Mouse (Mus musculus): ENCODE data around the gene Slco4a1. TPM values are rescaled to one million over a fixed set of nuclear protein-coding genes. Genes with fewer than 3 reads are reported as not detected.

Slco4a1 gene
- total RNA-seq, 1 experiment from 2014 or later: 5.9 TPM

DNA sequence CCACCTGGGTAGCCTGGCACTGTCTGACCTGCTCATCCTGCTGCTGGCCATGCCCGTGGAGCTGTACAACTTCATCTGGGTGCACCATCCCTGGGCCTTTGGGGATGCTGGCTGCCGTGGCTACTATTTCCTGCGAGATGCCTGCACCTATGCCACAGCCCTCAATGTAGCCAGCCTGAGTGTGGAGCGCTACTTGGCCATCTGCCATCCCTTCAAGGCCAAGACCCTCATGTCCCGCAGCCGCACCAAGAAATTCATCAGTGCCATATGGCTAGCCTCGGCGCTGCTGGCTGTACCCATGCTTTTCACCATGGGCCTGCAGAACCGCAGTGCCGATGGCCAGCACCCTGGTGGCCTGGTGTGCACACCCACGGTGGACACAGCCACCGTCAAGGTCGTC lies 44.7 kb downstream of the Slco4a1 start:
- no peak for ATAC-seq (replicated peaks; ENCODE audit: low read depth, poor library complexity, severe bottlenecking)

DNA sequence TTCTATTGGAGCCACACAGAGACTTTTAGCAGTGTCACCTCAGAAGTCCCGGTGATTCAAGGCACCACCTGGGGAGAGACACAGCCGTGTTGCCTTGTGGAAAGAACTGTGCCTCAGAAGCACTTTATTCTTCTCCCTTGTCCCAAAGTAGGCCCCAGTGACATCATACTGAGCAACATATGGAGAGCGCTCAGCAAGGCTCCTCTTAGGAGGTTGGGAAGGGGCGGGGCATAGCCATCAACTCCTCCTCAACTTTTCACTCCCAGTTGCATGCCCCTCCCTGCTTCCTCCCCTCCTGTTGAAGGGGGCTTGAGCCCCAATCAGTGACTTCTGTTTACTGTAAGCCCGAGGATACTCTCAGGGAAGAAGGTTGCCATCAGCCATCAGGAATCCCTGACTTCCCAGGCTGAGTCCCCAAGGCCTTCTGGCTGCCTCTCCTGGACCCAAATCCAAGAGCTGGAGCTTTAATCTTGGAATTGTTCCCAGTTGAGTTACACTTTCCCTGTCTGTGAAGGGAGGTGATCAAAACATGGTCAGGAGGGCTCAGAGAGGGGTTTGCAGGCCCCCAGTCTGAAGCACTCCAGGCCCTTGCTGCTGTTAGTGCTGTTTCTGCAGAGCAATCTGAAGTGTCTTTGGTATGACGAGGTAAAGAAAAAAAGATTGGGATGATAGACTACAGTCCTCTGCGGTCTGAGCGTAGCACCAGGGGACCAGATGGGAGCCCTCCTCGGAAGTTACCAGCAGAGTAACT lies 45.3 kb downstream of the Slco4a1 start:
- no peak for ATAC-seq (replicated peaks; ENCODE audit: low read depth, poor library complexity, severe bottlenecking)

DNA sequence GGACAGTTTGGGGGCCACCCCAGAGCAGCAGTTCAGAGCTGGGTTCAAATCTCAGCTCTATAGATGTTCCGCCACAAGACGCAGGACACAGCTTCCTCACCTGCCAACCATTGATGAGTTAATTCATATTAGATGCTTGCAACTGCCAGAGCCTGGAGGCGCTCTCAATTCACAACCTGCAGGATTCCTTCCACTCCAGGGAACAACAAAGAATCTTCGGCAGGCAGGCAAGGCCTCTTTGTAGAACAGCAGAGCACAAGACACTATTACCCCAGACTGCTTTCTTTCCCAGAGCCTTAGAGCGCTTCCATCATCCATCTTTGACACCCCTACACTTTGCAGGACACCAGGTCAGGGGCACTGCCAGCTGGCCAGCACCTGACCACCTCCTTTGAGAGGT lies 50.2 kb downstream of the Slco4a1 start:
- no peak for ATAC-seq (replicated peaks; ENCODE audit: low read depth, poor library complexity, severe bottlenecking)

DNA sequence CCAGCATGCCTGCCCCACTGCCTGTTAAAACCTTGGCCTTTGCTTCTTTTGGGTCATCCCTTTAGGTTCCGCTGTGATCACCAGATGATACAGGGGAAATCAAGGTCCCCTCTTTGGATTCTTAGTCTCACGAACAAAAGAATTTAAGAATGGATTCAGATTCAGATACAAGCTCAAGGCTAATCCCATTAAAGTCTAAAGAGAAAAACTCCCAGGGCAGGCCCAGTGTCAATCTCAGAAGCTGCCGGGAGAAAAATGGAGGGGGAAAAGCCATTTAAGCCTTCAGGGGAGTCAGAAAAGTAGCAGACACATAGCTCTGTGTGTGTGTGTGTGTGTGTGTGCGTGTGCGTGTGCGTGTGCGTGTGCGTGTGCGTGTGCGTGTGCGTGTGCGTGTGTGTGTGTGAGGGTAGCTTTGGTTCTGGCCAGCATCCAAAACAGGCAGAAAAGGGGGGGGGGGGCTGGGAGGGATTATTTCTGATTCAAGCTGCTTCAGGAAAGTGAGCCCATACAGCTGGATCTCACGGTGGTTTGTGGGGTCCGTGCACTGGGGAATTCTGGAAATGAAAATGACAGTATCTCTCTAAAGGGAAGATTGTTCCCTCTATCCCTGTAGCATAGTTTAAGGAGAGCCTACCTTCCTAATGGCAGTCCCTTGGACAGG lies 52.5 kb downstream of the Slco4a1 start:
- no peak for ATAC-seq (replicated peaks; ENCODE audit: low read depth, poor library complexity, severe bottlenecking)

DNA sequence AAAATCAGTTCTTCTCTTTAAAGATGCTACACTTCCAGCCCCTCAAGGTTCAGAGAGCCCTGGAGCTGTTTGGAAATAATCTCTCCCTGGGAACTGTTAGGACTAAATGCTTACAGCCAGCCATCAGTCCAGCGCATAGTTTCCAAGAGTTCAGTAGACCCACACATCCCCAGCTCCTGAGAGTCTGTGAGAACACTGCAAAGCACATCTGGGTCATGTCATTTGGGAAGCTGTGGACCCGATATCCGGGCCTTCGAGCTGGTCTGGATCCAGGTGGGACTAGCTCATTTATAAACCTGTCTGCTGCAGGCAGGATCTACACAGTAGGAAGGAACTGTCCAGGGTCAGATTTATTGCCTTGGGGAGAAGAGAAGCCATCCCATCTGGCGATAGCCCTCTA lies 54.8 kb downstream of the Slco4a1 start:
- ATAC-seq (replicated peaks; ENCODE audit: low read depth, poor library complexity, severe bottlenecking): no peak

DNA sequence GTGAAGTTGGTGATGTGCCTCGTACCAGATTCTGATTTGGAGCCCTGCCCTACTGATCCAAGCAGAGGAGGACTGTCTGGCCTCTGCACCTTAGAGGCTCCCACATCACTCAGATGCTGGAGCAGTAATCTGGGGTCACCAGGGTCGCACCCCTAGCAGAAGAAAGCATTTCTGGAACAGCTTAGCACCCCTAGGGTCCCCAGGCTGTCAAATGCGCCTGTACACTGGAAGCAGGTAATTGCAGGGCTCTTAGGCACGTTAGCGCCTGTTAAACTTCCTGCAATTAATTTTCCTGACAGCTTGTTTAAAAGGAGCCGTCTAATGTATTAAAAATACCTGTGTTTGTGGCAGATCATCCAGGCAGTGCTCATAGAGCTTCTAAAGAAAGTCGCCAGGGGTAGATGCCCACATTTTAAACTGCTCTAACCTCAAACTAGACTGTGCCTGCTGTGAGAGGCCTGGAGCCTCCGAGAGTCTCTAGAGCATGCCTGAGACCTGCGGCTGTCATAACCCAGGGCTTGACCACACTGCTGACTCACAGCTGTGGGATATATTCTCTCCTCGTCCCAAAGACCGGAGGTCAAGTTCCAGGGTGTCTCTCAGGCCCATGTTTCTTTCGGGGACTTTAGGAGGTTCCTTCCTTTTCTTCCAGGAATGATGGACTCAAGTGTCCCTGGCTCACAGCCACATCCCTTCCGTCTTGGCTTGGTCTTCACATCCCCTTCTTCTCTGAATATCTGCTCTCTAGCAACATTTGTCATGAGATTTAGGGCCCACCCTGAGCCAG lies 56.0 kb downstream of the Slco4a1 start:
- ATAC-seq (replicated peaks; ENCODE audit: low read depth, poor library complexity, severe bottlenecking): 0 out of 2 replicates have a peak, but pooled peaks have one; percentile 18

DNA sequence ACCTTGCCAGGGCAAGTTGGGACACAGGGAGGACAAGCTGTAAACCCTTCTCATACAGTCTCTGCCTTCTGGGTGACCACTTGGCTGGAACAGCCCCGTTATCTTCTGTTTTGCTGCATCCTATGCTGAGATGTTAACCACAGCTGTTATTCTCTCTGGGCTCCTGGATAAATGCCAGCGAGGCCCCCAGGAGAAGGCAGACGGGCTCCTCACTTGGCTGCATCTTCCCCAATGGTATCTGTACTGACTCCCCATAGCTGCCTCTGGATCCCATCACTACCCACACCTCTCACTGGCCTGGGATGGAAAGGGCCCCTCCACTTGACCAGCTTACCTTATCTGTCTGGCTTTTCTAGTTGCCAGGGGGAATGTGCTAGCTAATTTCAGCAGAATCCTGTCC lies 57.0 kb downstream of the Slco4a1 start:
- ATAC-seq (replicated peaks; ENCODE audit: low read depth, poor library complexity, severe bottlenecking): no peak

DNA sequence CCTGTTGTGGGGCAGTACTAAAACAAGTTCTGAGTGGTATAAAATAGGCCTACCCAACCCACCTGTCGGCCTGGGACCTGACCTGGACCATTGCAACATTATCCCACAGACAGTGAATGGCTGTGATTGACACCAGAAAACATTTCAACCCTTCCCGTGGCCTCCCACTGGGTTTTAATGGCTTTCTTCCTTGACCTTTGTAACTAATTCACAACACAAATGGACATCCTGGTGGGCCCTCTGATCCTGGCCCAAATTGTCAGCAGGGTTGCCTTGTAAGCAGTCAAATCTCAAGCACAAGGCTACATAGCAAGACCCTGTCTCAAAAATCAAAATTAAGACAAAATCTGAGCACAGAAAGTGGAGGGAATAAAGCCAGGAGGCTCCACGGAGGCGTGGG lies 57.8 kb downstream of the Slco4a1 start:
- no peak for ATAC-seq (replicated peaks; ENCODE audit: low read depth, poor library complexity, severe bottlenecking)

DNA sequence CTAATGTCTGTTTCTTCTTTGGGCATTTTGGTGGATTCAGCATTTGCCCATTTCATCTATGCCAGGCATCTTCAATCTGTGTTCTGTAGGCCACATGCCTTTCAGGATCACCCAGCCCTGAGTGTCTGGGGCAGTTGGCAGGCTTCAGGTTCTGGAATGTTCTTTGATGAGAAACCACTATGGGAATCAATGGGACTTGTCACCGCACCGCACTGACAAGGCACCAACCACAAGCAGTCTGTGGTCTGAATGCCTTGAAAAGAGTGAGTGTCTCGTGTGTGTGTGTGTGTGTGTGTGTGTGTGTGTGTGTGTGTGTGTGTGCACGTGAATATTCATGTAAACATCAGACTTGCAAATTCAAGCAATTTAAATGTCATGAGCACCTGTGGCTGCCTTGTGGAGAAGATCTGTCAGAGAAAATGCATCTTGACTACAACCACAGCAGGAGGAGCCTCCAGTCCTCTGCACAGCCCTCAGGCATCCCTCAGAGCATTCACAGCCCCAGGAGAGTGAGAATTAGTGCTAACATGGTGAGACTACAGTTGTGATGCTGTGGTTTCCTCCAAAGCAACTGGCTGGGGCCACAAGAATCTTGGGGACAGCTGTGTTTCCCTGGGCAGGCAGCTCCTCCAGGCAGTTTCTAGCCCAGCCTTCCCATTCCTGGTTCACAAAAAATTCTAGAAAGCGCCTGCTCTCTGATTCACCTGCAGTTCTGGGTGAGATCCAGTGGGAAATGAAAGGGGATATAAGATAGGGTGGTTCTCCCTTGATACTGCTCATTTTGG lies 65.6 kb downstream of the Slco4a1 start:
- no peak for ATAC-seq (replicated peaks; ENCODE audit: low read depth, poor library complexity, severe bottlenecking)

DNA sequence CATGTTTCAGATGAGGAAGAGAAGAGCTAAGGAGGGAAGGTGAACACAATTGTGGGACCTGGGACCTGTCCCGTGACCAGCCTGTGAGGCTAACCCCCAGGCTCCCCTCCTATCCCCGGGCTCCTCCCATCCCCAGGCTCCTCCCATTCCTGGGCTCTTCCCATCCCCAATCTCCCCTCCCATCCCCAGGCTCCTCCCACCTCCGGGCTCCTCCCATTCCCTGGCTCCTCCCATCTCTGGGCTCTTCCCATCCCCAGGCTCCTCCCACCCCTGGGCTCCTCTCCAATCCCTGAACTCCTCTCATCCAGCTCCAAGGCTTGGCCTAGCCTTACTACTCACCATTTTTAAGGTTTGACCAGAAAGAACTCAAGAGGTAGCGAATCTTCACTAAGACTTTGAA lies 66.8 kb downstream of the Slco4a1 start:
- no peak for ATAC-seq (replicated peaks; ENCODE audit: low read depth, poor library complexity, severe bottlenecking)

Other genes starting within 250 kb of the Slco4a1 start
- gene Lama5, start 230.4 kb upstream of the Slco4a1 start, total RNA-seq (2017): 0.05 and 0.10 TPM in 2 replicates
- 3,441 and 4,282 TPM in 2 replicates for gene Rps21, start 198.9 kb upstream of the Slco4a1 start, total RNA-seq (2017)
- gene Cables2, start 182.7 kb upstream of the Slco4a1 start, total RNA-seq (2017): 9.2 and 11.8 TPM in 2 replicates
- gene Rbbp8nl, start 166.4 kb upstream of the Slco4a1 start, total RNA-seq (2017): not detected in 2 replicates
- gene Gata5, start 121.5 kb upstream of the Slco4a1 start, total RNA-seq (2017): not detected in 2 replicates
- not detected in 2 replicates for gene Ntsr1, start 43.7 kb downstream of the Slco4a1 start, total RNA-seq (2017)
- 31.9 and 43.0 TPM in 2 replicates for gene Mrgbp, start 125.1 kb downstream of the Slco4a1 start, total RNA-seq (2017)
- gene Ogfr, start 133.0 kb downstream of the Slco4a1 start, total RNA-seq (2017): 39.4 and 47.0 TPM in 2 replicates
- gene Col9a3, start 141.5 kb downstream of the Slco4a1 start, total RNA-seq (2017): not detected in 2 replicates
- gene Tcfl5, start 186.5 kb downstream of the Slco4a1 start, total RNA-seq (2017): not detected in 2 replicates

Data from common myeloid progenitor, adult 5-6 weeks (primary cell).